Mouse (Mus musculus): ENCODE results near the gene Zfp219. TPM values are rescaled to one million over a fixed set of nuclear protein-coding genes. Genes with fewer than 3 reads are reported as not detected.

The Zfp219 gene
- total and polyA plus RNA-seq, 3 experiments, result 36.3 to 46.9 TPM; not detected in 1

GRCm38 (mm10) chr14:52017662-52018061 lies 2.9 kb downstream of the Zfp219 start:
- DNase-seq (ENCODE audit: low read depth, low spot score), result no peak
- TF ChIP-seq ZNF384 (IDR thresholded peaks at IDR 0.05; ENCODE audit: low read depth, low read length), result no peak
- TF ChIP-seq POLR2AphosphoS5 (IDR thresholded peaks at IDR 0.05; ENCODE audit: borderline replicate concordance, low read depth, low read length), result no peak
- TF ChIP-seq HCFC1 (IDR thresholded peaks at IDR 0.05; ENCODE audit: low read depth, low read length), result no peak
- TF ChIP-seq ZMIZ1 (IDR thresholded peaks at IDR 0.05; ENCODE audit: low read depth, low read length), result no peak
- TF ChIP-seq ELF1 (IDR thresholded peaks at IDR 0.05; ENCODE audit: low read depth, low read length), result no peak
- no peak for TF ChIP-seq MAZ (IDR thresholded peaks at IDR 0.05; ENCODE audit: low read depth, low read length)
- no peak for TF ChIP-seq RAD21 (IDR thresholded peaks at IDR 0.05; ENCODE audit: low read depth, low read length)
- no peak for TF ChIP-seq E2F4 (IDR thresholded peaks at IDR 0.05; ENCODE audit: borderline replicate concordance, low read depth, low read length)
- peaks cover 14% of the 10 kb centered on the region for H3K79me2 ChIP-seq (ENCODE audit: control insufficient read depth, insufficient read depth, low read length, poor library complexity)
- H3K9me3 ChIP-seq (replicated peaks; ENCODE audit: insufficient read depth, low read length), result no peaks in the 10 kb centered on the region
- H3K36me3 ChIP-seq (ENCODE audit: control insufficient read depth in 1 of 2, insufficient read depth in 2 of 2, low read length in 2 of 2), result peaks cover 0 to 23% of the 10 kb centered on the region in 2 experiments; a peak in 2 of 4 replicates
- no peak overlapping the region for H3K27ac ChIP-seq (ENCODE audit: control insufficient read depth, low read depth, low read length)
- H3K9ac ChIP-seq (ENCODE audit: control insufficient read depth, low read depth, low read length, poor library complexity, severe bottlenecking), result no peak overlapping the region
- H3K4me3 ChIP-seq (ENCODE audit: control insufficient read depth in 1 of 2, insufficient read depth in 1 of 2, low read depth in 2 of 2, low read length in 2 of 2), result no peak overlapping the region
- H3K27me3 ChIP-seq (ENCODE audit: control insufficient read depth in 1 of 2, insufficient read depth in 2 of 2, low read length in 2 of 2), result no peaks in the 10 kb centered on the region
- H3K4me1 ChIP-seq (ENCODE audit: control insufficient read depth in 1 of 2, insufficient read depth in 2 of 2, low read length in 2 of 2), result peaks cover 3 to 38% of the 10 kb centered on the region in 2 experiments; a peak in 3 of 4 replicates

- no peak for DNase-seq (ENCODE audit: low read depth, low spot score)
- H3K9me3 ChIP-seq (replicated peaks; ENCODE audit: insufficient read depth, low read length), result no peaks in the 10 kb centered on the region
- H3K4me1 ChIP-seq (ENCODE audit: control insufficient read depth in 1 of 2, insufficient read depth in 2 of 2, low read length in 2 of 2), result peaks cover 0 to 31% of the 10 kb centered on the region in 2 experiments; a peak in 3 of 4 replicates
- H3K79me2 ChIP-seq (ENCODE audit: control insufficient read depth, insufficient read depth, low read length, poor library complexity), result peaks cover 14% of the 10 kb centered on the region
- no peak for TF ChIP-seq RAD21 (IDR thresholded peaks at IDR 0.05; ENCODE audit: low read depth, low read length)
- no peak overlapping the region for H3K9ac ChIP-seq (ENCODE audit: control insufficient read depth, low read depth, low read length, poor library complexity, severe bottlenecking)
- H3K36me3 ChIP-seq (ENCODE audit: control insufficient read depth in 1 of 2, insufficient read depth in 2 of 2, low read length in 2 of 2), result peaks cover 0 to 15% of the 10 kb centered on the region in 2 experiments; a peak in 2 of 4 replicates
- no peaks in the 10 kb centered on the region for H3K27me3 ChIP-seq (ENCODE audit: control insufficient read depth in 1 of 2, insufficient read depth in 2 of 2, low read length in 2 of 2)
- H3K27ac ChIP-seq (ENCODE audit: control insufficient read depth, low read depth, low read length), result no peak overlapping the region
- no peak overlapping the region for H3K4me3 ChIP-seq (ENCODE audit: control insufficient read depth in 1 of 2, insufficient read depth in 1 of 2, low read depth in 2 of 2, low read length in 2 of 2)
These were observed 3.7 kb downstream of the Zfp219 start for GRCm38 (mm10) chr14:52016625-52017405.

GRCm38 (mm10) chr14:52015445-52016100 lies 5.0 kb downstream of the Zfp219 start, which contains the start of gene Tmem253:
Gene Tmem253 (plus strand): TSS chr14:52015658.
- peaks cover 0 to 11% of the 10 kb centered on the region in 2 experiments; a peak in 2 of 4 replicates for H3K36me3 ChIP-seq (ENCODE audit: control insufficient read depth in 1 of 2, insufficient read depth in 2 of 2, low read length in 2 of 2)
- peak within 1 kb of the TSS; percentile 72 to 77 for H3K4me3 ChIP-seq (ENCODE audit: control insufficient read depth in 1 of 2, insufficient read depth in 1 of 2, low read depth in 2 of 2, low read length in 2 of 2)
- TF ChIP-seq MXI1 (IDR thresholded peaks at IDR 0.05; ENCODE audit: low read depth, low read length) (0 out of 2 replicates have a peak, but pooled peaks have one; percentile 20), TAL1 (IDR thresholded peaks at IDR 0.05; ENCODE audit: low read length) (no peak), ETS1 (IDR thresholded peaks at IDR 0.05; ENCODE audit: low read depth, low read length) (peak; percentile 38; the same call in 1 of the 2 replicates), TBP (IDR thresholded peaks at IDR 0.05; ENCODE audit: low read depth, low read length) (no peak), EP300 (IDR thresholded peaks at IDR 0.05; ENCODE audit: low read depth in 1 of 2, low read length in 2 of 2) (peak in 1 of 2 experiments; percentile 25; a peak in 1 of 4 replicates), POLR2A (IDR thresholded peaks at IDR 0.05; ENCODE audit: control insufficient read depth in 1 of 2, insufficient read depth in 1 of 2, low read depth in 1 of 2, low read length in 2 of 2, poor library complexity in 1 of 2) (no peak), GATA1 (IDR thresholded peaks at IDR 0.05; ENCODE audit: low read depth, low read length) (peak; percentile 62)
- H3K27ac ChIP-seq (ENCODE audit: control insufficient read depth, low read depth, low read length), result peak within 1 kb of the TSS; percentile 74
- no peaks in the 10 kb centered on the region for H3K9me3 ChIP-seq (replicated peaks; ENCODE audit: insufficient read depth, low read length)
- peaks cover 14% of the 10 kb centered on the region for H3K79me2 ChIP-seq (ENCODE audit: control insufficient read depth, insufficient read depth, low read length, poor library complexity)
- H3K4me1 ChIP-seq (ENCODE audit: control insufficient read depth in 1 of 2, insufficient read depth in 2 of 2, low read length in 2 of 2), result peaks cover 0 to 26% of the 10 kb centered on the region in 2 experiments; a peak in 3 of 4 replicates
- DNase-seq (ENCODE audit: low read depth, low spot score), result peak; percentile 33
- H3K27me3 ChIP-seq (ENCODE audit: control insufficient read depth in 1 of 2, insufficient read depth in 2 of 2, low read length in 2 of 2), result no peaks in the 10 kb centered on the region
- peak within 1 kb of the TSS; percentile 77 for H3K9ac ChIP-seq (ENCODE audit: control insufficient read depth, low read depth, low read length, poor library complexity, severe bottlenecking)

Measured in MEL (cell line).